Mouse (Mus musculus) stomach, embryonic 14.5 days (tissue): Measurements from ENCODE around the gene Kctd20. TPM values are rescaled to one million over a fixed set of nuclear protein-coding genes. Genes with fewer than 3 reads are reported as not detected.
"Not testable (repeated sequence)": the region's sequence is repeated elsewhere in the genome, so short reads cannot be mapped to it uniquely, and the experiment has no call there.

Experiments used
- ATAC-seq: fragments of 200-750 bp; cut with Nextera tagmentation; 2 replicates; pipeline ENCODE4 v1.8.0; 2017; ENCODE audit warnings: low read depth, moderate TSS enrichment; ENCODE audit not compliant: insufficient number of reproducible peaks, insufficient read depth, low FRiP score
- H3K27ac ChIP-seq: fragments of 300-500 bp; sonication (generic); 2 replicates; pipeline ENCODE4 v1.5.1; 2014; ENCODE audit warnings: mild to moderate bottlenecking, low read length, moderate library complexity, mixed read lengths
- H3K27me3 ChIP-seq: fragments of 300-500 bp; sonication (generic); 2 replicates; pipeline ENCODE4 v1.6.1; 2014; ENCODE audit warnings: low read length, control low read depth, mixed read lengths; ENCODE audit not compliant: control insufficient read depth, insufficient read depth
- H3K36me3 ChIP-seq: fragments of 300-500 bp; sonication (generic); 2 replicates; pipeline ENCODE4 v1.6.1; 2014; ENCODE audit warnings: mild to moderate bottlenecking, control low read depth, low read length, moderate library complexity, mixed read lengths; ENCODE audit not compliant: control insufficient read depth, insufficient read depth
- H3K4me1 ChIP-seq: fragments of 300-500 bp; sonication (generic); 2 replicates; pipeline ENCODE4 v1.6.1; 2014; ENCODE audit warnings: low read length, control low read depth, mixed read lengths; ENCODE audit not compliant: control insufficient read depth, insufficient read depth
- H3K4me2 ChIP-seq: fragments of 300-500 bp; sonication (generic); replicated peaks from 2 replicates; pipeline ENCODE4 v1.6.1; 2014; ENCODE audit warnings: low read depth, low read length, control low read depth
- H3K4me3 ChIP-seq: fragments of 300-500 bp; sonication (generic); 2 replicates; pipeline ENCODE4 v1.5.1; 2014; ENCODE audit warnings: low read depth, low read length, control low read depth
- H3K9ac ChIP-seq: fragments of 300-500 bp; sonication (generic); replicated peaks from 2 replicates; pipeline ENCODE4 v1.6.1; 2014; ENCODE audit warnings: low read depth, mild to moderate bottlenecking, control low read depth, low read length, moderate library complexity, mixed read lengths
- H3K9me3 ChIP-seq: fragments of 300-500 bp; sonication (generic); 2 replicates; pipeline ENCODE4 v1.6.1; 2016; ENCODE audit warnings: low read depth, low read length, control low read depth; ENCODE audit not compliant: control insufficient read depth
- WGBS: fragments of 180-500 bp; shearing (Covaris S2); extraction: QIAGEN DNeasy Blood & Tissue Kit; methylation state at CpG from one replicate; pipeline ENCODE4 v1.1.7; 2014; 5-methylcytosine and 5-hydroxymethylcytosine counted together
- polyA plus RNA-seq: library from polyadenylated mRNA; unstranded; fragments of >200 nt; fragmentation: Nextera tagmentation; extraction: Ambion mirVana; gene quantifications from 2 replicates; pipeline ENCODE4 v1.2.1, GENCODE M21; 2014

The Kctd20 gene
- polyA plus RNA-seq, 1 experiment from 2014 or later: 75.9 TPM

GRCm38 (mm10) chr17:28986833-28987232, 35.1 kb downstream of the Kctd20 start:
- Histone ChIP-seq H3K36me3 (peaks cover 59% of the 10 kb centered on the region), H3K4me3 (no peak overlapping the region), H3K9ac (no peak overlapping the region), H3K4me2 (no peak overlapping the region), H3K27me3 (no peaks in the 10 kb centered on the region), H3K4me1 (no peaks in the 10 kb centered on the region), H3K27ac (no peak overlapping the region), H3K9me3 (no peaks in the 10 kb centered on the region)
- ATAC-seq: no peak

- Histone ChIP-seq H3K9me3 (no peaks in the 10 kb centered on the region), H3K27ac (no peak overlapping the region), H3K36me3 (peaks cover 57% of the 10 kb centered on the region), H3K9ac (no peak overlapping the region), H3K27me3 (no peaks in the 10 kb centered on the region), H3K4me2 (no peak overlapping the region), H3K4me1 (no peaks in the 10 kb centered on the region), H3K4me3 (no peak overlapping the region)
- WGBS: 57% methylated on average over 4 of the region's 4 CpGs
- no peak for ATAC-seq
Measured at GRCm38 (mm10) chr17:28987713-28988112, 36.0 kb downstream of the Kctd20 start.

- Histone ChIP-seq H3K4me1 (no peaks in the 10 kb centered on the region), H3K27me3 (no peaks in the 10 kb centered on the region), H3K27ac (no peak overlapping the region), H3K9ac (no peak overlapping the region), H3K4me3 (no peak overlapping the region), H3K36me3 (peaks cover 52% of the 10 kb centered on the region), H3K9me3 (no peaks in the 10 kb centered on the region), H3K4me2 (no peak overlapping the region)
- WGBS: 64% methylated on average over 4 of the region's 4 CpGs
- ATAC-seq: no peak
Measured at GRCm38 (mm10) chr17:28988291-28988690, 36.5 kb downstream of the Kctd20 start.

GRCm38 (mm10) chr17:28988996-28989395, 37.2 kb downstream of the Kctd20 start:
- Histone ChIP-seq H3K36me3 (peaks cover 51% of the 10 kb centered on the region), H3K4me3 (no peak overlapping the region), H3K9me3 (no peaks in the 10 kb centered on the region), H3K4me1 (no peaks in the 10 kb centered on the region), H3K27ac (no peak overlapping the region), H3K27me3 (no peaks in the 10 kb centered on the region), H3K9ac (no peak overlapping the region), H3K4me2 (no peak overlapping the region)
- 82% methylated on average over 3 of the region's 3 CpGs for WGBS
- no peak for ATAC-seq

- Histone ChIP-seq H3K27me3 (no peaks in the 10 kb centered on the region), H3K9me3 (no peaks in the 10 kb centered on the region), H3K4me2 (no peak overlapping the region), H3K9ac (no peak overlapping the region), H3K27ac (no peak overlapping the region), H3K36me3 (peaks cover 51% of the 10 kb centered on the region), H3K4me1 (no peaks in the 10 kb centered on the region), H3K4me3 (no peak overlapping the region)
- ATAC-seq: no peak
- WGBS: 76% methylated on average over 4 of the region's 4 CpGs
Measured at GRCm38 (mm10) chr17:28990060-28990459, 38.3 kb downstream of the Kctd20 start.

- no peak for ATAC-seq
- H3K27ac ChIP-seq: no peak overlapping the region
Measured at GRCm38 (mm10) chr17:28991286-28991685, 39.5 kb downstream of the Kctd20 start.

GRCm38 (mm10) chr17:28992105-28992504, 40.4 kb downstream of the Kctd20 start:
- no peak overlapping the region for H3K27ac ChIP-seq
- ATAC-seq: no peak
- no peaks in the 10 kb centered on the region for H3K27me3 ChIP-seq
- H3K36me3 ChIP-seq: peaks cover 45% of the 10 kb centered on the region
- H3K4me3 ChIP-seq: no peak overlapping the region
- no peaks in the 10 kb centered on the region for H3K9me3 ChIP-seq
- 53% methylated on average over 7 of the region's 7 CpGs for WGBS
- H3K4me1 ChIP-seq: no peaks in the 10 kb centered on the region
- no peak overlapping the region for H3K4me2 ChIP-seq
- no peak overlapping the region for H3K9ac ChIP-seq

More at GRCm38 (mm10) chr17:28991286-28991685, 39.5 kb downstream of the Kctd20 start:
- H3K9ac ChIP-seq: no peak overlapping the region
- no peaks in the 10 kb centered on the region for H3K9me3 ChIP-seq
- H3K27me3 ChIP-seq: no peaks in the 10 kb centered on the region
- WGBS: 63% methylated on average over 9 of the region's 9 CpGs
- peaks cover 48% of the 10 kb centered on the region for H3K36me3 ChIP-seq
- no peak overlapping the region for H3K4me2 ChIP-seq
- no peak overlapping the region for H3K4me3 ChIP-seq
- H3K4me1 ChIP-seq: no peaks in the 10 kb centered on the region

GRCm38 (mm10) chr17:28993004-28993403, 41.3 kb downstream of the Kctd20 start:
- not testable (repeated sequence) for H3K4me1 ChIP-seq, H3K9ac ChIP-seq, H3K4me3 ChIP-seq, H3K9me3 ChIP-seq, H3K4me2 ChIP-seq, ATAC-seq, H3K27ac ChIP-seq, H3K27me3 ChIP-seq
- WGBS: 89% methylated on average over 1 of the region's 1 CpGs
- peaks cover 47% of the 10 kb centered on the region for H3K36me3 ChIP-seq

- no peaks in the 10 kb centered on the region for H3K27me3 ChIP-seq
- no peak overlapping the region for H3K9ac ChIP-seq
- no peak for ATAC-seq
- no peak overlapping the region for H3K4me2 ChIP-seq
- H3K4me1 ChIP-seq: no peaks in the 10 kb centered on the region
- H3K27ac ChIP-seq: no peak overlapping the region
- H3K9me3 ChIP-seq: no peaks in the 10 kb centered on the region
- peaks cover 50% of the 10 kb centered on the region for H3K36me3 ChIP-seq
- H3K4me3 ChIP-seq: no peak overlapping the region
- WGBS: 92% methylated on average over 4 of the region's 4 CpGs
Measured at GRCm38 (mm10) chr17:28994615-28995014, 42.9 kb downstream of the Kctd20 start.
